Mouse (Mus musculus): ENCODE results near the gene Gm28308. TPM values are rescaled to one million over a fixed set of nuclear protein-coding genes. Genes with fewer than 3 reads are reported as not detected.

Gm28308 gene
- total RNA-seq, 2 experiments from 2014 or later, result 0.39 TPM; not detected in 1

DNA sequence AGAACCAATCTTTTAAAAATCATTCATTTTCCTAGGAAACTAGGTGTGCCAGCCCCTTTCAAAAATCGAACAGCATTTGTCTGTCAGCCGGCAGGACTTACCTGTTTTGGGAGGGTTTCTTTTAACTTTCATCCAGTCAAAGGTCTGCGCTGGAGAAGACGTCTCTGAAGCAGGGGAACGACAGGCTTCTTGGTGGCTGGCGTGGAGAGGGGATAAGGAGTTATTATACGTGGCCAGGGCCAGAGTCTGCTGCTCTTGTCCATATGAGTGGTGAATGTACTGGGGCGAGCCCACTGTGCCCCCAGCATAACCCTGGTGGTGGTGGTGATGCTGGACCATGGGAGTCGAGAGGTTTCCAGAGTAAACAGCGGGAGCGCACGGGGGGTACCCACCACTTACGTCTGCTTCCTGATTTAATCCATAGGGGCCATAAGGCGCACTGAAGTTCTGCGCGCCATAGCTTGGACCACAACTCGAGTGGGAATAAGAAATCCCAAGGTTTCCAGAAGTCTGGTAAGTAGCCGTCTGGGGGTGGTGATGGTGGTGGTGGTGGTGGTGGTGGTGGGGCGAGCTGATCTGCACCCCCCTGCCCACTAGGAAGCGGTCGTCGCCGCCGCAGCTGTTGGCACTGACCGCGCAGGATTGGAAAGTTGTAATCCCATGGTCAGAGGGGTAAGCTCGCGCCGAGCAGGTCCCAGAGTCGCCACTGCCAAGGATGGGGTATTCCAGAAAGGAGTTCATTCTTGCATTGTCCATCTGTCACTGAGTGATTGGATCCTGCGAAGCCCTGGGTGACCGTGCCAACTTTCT is 55.5 kb downstream of the Gm28308 start:
- no peak for DNase-seq (ENCODE audit: low spot score)

- no peak for DNase-seq (ENCODE audit: low spot score)
Observed at GRCm38 (mm10) chr6:52156551-52157200, 56.5 kb downstream of the Gm28308 start.

DNA sequence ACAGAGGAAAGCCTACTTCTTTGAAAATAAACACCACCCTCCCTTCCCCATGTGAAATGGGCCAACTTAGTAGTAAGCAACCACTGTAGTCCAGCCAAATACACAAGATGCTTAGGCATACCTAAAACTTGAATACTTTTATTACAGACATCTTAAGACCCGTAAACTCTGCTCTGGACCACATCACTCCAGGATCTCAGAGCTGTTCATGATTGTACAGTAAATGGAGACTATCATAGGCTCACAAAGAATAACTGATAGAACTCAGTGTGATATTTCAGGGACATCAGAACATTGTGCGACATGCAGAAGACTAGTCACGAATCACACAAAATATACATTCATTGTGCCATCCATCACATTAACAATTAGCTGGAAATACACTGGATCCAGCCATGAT is 57.7 kb downstream of the Gm28308 start:
- DNase-seq (ENCODE audit: low spot score), result no peak

GRCm38 (mm10) chr6:52154044-52154443 is 59.1 kb downstream of the Gm28308 start:
- DNase-seq (ENCODE audit: low spot score), result no peak

DNA sequence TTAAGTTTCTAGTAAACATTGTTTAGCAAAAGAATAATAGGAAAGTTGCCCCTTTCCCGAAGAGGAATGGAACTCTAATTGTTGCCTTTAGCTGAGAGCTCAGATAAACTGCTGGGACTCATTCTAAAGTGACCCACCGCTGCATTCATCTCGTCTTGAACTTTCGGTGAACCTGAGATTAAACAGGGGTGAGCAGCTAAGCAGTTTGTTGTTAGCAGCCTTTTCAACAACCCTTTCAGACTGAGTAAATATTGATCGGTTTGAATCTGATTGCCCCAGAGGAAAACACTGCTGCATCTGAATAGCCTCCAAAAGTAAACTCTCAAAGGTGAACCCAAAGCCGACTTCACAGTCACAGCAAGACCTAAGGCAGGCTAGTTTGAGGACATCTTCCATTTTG is 59.9 kb downstream of the Gm28308 start:
- DNase-seq (ENCODE audit: low spot score), result no peak

DNA sequence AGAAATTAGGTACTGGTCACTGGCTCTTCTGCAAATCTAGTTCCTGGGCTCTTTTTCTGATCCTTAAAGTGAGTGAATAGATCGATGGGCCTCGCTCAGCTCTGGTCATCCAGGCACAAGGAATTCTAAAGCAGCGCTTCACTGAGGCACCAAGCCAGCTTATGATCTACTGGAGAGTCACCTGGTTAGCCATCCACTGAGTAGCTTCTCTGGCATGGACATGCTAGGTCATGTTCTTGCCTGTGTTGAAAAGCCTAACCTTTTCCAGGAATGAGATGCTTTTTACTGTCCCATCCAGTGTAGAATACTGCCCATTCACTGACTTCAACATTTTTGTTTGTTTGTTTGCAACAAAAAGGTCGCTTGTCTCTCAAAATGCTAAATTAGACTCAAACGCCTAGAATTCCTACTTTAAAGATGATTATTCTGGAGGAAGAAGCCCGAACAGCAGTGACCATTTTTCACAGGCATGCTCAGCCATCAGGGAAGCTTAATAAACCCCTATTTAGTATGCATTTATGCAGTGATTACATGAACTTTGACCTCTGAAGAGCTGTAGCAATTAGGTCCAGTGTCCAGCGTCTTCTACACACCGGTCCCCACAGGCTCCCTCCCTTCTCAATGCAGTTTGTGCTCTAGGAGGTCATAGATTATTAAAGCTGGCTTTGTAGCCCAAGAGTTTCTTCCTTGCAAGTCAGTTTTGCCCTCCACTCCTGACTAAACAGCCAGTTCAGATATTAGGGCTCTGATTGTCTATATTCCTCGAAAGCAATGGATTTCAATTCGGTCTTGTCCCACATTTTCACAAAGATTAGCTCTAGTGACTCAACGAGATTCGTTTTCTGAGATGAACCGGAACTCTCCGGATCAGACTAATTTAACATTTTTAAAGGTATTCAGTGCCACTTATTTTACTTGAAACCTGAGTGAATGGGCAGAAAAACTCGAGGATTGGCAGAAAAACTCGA is 60.6 kb downstream of the Gm28308 start:
- DNase-seq (ENCODE audit: low spot score), result no peak

- DNase-seq (ENCODE audit: low spot score), result no peak
Observed at GRCm38 (mm10) chr6:52151571-52151970, 61.6 kb downstream of the Gm28308 start.

DNA sequence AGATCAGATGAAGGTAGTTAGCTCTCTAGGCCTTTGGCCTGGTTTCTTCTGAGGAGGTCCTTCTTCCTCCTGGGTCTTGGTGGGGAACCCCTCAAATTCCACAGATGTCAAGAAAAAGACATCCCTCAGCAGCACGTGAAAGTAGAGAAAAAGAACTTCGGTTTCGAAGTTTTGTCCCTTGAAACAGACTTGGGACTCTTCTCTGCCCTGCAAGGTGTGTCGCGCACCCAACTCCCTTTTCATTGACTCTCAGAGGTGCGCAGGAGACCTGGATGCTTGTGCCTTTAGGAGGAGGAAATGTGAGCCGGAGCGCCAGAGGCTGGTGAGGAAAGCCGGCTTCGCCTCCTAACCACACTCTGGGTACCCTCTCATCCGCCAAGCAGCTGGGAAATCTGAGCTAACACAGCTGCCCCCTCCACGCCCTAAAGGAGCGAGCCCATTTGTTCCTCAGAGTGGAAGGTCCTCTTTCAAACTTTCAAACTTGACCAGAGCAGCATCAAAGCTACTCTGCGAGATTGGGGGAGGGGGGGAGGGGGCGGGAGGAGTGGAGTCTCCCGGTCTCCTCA is 62.7 kb downstream of the Gm28308 start:
- no peak for DNase-seq (ENCODE audit: low spot score)

GRCm38 (mm10) chr6:52139115-52139514 is 74.0 kb downstream of the Gm28308 start:
- no peak for DNase-seq (ENCODE audit: low spot score)

DNA sequence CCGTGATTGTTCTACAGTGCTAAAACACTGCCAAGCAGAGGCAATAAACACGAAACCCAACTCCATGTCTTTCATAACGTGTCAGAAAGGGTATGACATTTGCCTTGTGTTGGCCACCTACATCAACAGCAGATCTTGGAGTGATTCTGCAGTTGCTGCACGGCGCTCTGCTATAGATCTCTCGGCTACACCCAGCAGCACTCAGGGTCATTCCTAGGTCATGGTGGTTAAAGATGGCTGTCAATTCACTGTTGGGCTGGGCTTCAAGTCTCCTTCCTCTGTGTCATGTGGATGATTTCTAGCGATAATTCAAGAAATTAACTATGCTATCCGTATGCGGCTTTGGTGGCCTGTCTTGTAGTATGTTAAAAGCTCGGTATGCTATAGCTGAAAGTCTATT is 74.6 kb downstream of the Gm28308 start:
- no peak for DNase-seq (ENCODE audit: low spot score)

DNA sequence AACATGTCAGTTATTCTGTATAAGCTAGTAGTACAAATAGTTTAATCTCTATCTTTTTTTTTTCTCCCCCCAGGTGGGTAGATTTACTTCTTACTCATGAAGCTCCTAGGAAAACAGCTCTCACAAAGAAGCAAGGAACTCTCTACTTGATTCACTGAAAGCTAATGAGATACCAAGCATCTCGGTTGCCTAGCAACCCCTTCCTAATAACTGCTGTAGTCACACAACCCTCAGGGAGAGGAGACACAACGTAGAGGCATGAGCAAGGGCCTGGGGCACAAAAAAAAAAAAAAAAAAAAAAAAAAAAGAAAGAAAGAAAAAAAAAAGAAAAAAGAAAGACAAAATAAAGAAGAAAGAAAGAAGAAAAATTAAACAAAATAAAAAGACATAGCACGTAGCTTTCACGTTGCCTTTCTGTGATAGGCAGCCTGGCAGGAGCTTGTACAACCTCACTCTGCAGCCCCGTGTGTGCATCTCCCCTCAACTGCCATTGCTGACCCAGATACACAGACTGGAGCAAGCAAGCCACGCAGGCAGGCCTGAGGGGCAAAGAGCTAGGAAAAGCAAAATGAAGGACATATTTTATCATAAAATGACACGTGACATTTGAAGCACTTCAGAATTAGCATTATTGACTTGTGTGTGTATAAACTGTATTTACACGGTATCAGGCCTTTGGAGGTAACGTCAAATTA is 75.2 kb downstream of the Gm28308 start:
- no peak for DNase-seq (ENCODE audit: low spot score)

DNA sequence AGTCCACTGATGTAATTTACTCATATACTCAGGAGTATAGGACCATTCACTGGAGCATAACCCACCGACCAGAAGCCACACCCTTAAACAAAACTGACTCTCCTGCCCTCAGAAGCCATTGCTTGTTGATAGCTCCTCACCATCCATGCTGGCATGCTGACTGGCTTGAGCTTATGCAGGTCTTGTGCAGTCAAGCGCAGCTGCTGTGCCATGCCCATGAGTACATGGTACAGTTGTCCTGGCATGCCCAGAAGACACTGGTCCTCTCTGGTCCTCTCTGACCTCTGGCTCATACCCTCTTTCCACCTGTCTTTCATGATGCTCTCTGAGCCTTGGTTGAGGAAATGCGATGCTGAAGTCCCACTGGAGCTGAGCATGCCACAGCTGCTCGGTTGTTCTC is 89.5 kb downstream of the Gm28308 start:
- no peak for DNase-seq (ENCODE audit: low spot score)

DNA sequence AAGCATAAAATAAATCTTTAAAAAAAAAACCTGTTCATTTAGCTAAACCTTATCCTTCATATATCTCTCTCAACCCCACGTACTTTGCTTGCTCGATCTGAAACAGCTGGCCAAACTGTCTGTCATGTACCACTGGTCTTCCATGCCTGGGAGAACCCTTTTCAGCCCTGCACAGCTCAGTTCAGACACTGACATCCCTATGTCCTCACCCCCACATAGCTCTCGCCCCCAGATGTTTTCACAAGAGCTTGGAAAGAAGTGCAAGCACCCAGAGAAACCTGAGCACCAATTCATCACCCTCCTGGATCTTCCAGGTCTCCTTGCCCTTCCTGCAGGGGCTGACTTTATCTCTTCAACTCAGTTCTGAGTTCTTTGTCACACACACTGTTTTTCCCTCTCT is 92.0 kb downstream of the Gm28308 start:
- no peak for DNase-seq (ENCODE audit: low spot score)

DNA sequence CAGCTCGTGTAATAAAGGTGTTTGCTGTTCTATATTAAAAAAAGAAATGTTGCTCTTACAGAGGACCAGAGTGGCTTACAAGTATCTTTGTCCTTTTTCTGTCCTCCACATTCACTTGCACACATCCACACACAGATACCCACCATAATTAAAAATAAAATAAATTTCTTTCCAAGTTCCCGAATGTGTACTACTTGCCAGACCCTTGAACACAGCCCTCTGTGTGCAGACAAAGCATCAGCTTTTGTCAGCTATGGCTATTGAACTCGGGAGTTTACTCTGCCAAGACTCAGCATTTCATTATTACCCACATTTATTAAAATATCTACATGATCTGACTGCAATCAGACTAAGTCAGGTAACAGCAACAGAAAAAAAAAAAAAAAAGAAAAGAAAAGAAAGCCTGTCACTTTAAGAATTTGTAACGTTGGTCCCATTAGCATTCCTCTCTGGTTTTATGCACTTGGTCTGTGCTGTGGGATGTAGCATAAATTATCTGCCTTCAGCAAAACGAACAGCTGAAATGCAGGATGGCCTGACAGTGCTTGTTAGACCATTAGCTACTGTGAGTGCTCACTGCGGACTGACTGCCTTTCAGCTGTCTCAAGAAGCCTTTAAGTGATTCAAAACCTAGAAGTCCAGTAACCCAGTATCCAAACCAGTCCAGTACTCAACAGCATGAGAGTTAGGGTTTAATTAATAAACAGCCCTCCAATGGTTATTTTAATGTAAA is 94.1 kb downstream of the Gm28308 start:
- DNase-seq (ENCODE audit: low spot score), result no peak

DNA sequence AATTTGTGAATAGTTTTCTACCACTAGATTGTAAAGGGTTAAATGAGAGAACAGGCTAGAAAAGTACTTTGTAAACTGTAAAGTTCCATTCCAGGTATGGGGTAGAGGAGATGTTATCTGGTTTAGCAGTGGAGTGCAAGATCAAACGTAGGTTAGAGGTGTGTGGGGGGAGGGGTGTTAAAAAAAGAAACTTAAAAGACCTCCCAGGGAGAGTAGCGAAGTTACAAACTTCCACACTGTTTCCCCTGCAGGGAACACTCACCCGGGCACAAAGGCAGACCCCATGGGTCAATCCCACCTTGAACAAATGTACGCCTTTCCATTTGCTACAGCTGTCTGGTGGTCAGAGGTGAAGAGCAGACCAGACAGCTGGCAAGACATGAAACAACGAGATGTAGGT is 97.2 kb downstream of the Gm28308 start:
- DNase-seq (ENCODE audit: low spot score), result no peak

Small RNA genes lying within 50 kb of the gene (microRNA-seq; reads per million reads assigned to microRNA genes)
- gene Mir196b, result 7,538 reads per million, percentile 93 among the genes with 10 or more reads in this experiment

Other genes starting within 250 kb of the Gm28308 start
- 1 to 10 TPM; 3.9 to 4.3 TPM for gene Skap2, start 200.8 kb downstream of the Gm28308 start, total RNA-seq (2021)
- under 1 TPM in 1 of 2 experiments, not detected in 1; 0.19 TPM for gene Hoxa1, start 55.0 kb downstream of the Gm28308 start, total RNA-seq (2021)
- gene Hoxa2, start 48.5 kb downstream of the Gm28308 start, total RNA-seq (2021), result under 1 TPM; 0.21 to 0.27 TPM
- not detected for gene 5730596B20Rik, start 35.8 kb downstream of the Gm28308 start, total RNA-seq (2021)
- 1 to 10 TPM; 2.7 to 2.9 TPM for gene Hoxa4, start 21.6 kb downstream of the Gm28308 start, total RNA-seq (2021)
- 1 to 10 TPM; 2.0 to 2.1 TPM for gene Hoxa5, start 8.8 kb downstream of the Gm28308 start, total RNA-seq (2021)
- 1 to 10 TPM; 2.0 to 2.1 TPM for gene Hoxa6, start 4.6 kb downstream of the Gm28308 start, total RNA-seq (2021)
- gene Hoxa3, start within 50 bp of the Gm28308 start, total RNA-seq (2021), result 1 to 10 TPM; 1.6 to 3.0 TPM
- gene Hoxa7, start 8.5 kb upstream of the Gm28308 start, total RNA-seq (2021), result 1 to 10 TPM; 4.7 to 5.0 TPM
- gene Hoxa9, start 17.8 kb upstream of the Gm28308 start, total RNA-seq (2021), result 1 to 10 TPM; 7.2 to 7.4 TPM
- gene Hoxa10, start 27.5 kb upstream of the Gm28308 start, total RNA-seq (2021), result 10 to 100 TPM; 13.7 to 15.0 TPM
- gene Hoxa11, start 32.5 kb upstream of the Gm28308 start, total RNA-seq (2021), result 1 to 10 TPM; 2.1 to 2.9 TPM
- 1 to 10 TPM; 3.7 to 6.0 TPM for gene Hoxa13, start 47.5 kb upstream of the Gm28308 start, total RNA-seq (2021)
- gene Evx1, start 100.2 kb upstream of the Gm28308 start, total RNA-seq (2021), result not detected